Mouse (Mus musculus) retina, postnatal 7 days (tissue): ENCODE measurements around the gene Pak2.

ENCODE experiments used
- DNase-seq: peaks from one replicate; pipeline ENCODE4 v3.0.0-alpha.2; 2012; ENCODE audit warnings: low read depth, low spot score

Gene Pak2

GRCm38 (mm10) chr16:32002509-32003477 lies 76.3 kb downstream of the Pak2 start, which contains the start of gene Senp5:
Gene Senp5 (minus strand): TSS chr16:32003287.
- DNase-seq = peak; percentile 81

GRCm38 (mm10) chr16:31996371-31996770 lies 82.8 kb downstream of the Pak2 start:
- no peak for DNase-seq

GRCm38 (mm10) chr16:31993946-31994345 lies 85.2 kb downstream of the Pak2 start:
- DNase-seq = no peak

DNA sequence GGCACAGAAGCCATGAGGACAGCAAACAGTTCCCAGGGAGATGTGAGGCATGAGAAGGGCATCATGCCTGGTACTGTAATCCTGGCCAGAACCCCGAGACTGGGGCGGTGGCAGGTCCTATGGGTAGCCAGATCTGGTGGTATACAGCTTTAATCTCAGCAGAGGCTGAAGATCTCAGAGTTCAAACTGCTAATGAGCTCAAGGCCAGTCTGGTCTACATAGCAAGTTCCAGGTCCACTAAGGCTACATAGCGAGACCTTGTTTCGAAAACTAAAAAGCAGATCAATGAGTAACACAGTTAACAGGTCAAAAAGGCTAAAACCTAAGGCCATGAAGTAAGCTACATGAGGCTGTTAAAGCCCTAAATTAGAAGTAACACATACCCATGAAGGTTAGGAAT lies 85.9 kb downstream of the Pak2 start:
- no peak for DNase-seq

DNA sequence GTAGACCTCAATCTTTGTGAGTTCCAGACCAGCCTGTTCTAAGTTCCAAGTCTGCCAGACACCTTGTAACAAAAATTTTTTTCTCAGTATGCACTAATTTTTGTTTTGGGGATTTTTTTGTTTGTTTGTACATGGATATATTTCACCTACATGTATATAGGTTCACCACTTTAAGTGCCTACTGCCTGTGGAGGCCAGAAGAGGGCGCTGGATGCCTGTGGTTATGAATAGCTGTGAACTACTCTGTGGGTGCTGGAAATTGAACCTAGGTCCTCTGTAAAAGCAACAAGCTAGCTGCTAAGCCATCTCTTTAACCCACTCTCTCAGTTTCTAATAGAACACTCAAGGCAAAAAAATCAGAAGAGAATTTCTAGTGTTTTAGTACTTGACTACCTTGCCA lies 87.1 kb downstream of the Pak2 start:
- DNase-seq = no peak

- no peak for DNase-seq
These were observed 98.2 kb downstream of the Pak2 start for GRCm38 (mm10) chr16:31980946-31981345.

GRCm38 (mm10) chr16:31979501-31979900 lies 99.6 kb downstream of the Pak2 start:
- DNase-seq = no peak

GRCm38 (mm10) chr16:31975258-31975657 lies 103.9 kb downstream of the Pak2 start:
- no peak for DNase-seq
